Mouse (Mus musculus) spleen, postnatal 10 days (tissue): ENCODE data around the gene Exoc4.

Source experiments
- DNase-seq, 2 experiments: peaks; one replicate each; pipeline ENCODE4 v3.0.0; 2021 to 2022; ENCODE audit warnings: low spot score in 2 of 2

Gene Exoc4

DNA sequence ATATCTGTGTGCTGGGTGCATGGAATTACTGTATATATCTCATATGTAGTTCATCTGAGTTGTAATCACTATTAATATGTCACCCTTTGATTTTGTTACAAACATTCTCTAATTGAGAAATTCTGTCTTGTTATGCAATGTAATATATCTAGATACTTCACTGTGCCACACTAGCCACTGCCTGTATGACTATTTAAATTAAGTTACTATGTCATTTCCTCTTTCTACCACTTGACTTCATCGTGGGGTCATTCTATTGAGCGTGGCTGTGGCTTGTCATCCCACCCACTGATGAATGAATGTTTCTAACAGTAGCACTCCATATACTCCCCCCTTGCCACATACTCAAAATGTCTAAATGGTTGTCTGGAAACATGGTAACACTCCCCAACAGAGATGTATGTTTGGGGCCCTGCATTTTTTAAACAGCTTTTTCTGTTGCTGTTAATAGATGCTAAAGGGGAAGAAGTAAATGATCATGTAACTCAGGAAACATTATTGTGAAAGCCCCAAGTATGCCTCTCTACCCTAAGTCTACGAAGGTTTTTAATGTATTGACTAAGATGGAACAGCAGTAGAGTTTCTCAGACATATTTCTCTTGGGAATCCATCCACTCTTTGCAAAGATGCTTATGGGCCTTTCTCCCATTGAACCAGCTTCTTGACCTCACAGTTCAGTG, 618.2 kb downstream of the Exoc4 start:
- DNase-seq, result no peak

DNA sequence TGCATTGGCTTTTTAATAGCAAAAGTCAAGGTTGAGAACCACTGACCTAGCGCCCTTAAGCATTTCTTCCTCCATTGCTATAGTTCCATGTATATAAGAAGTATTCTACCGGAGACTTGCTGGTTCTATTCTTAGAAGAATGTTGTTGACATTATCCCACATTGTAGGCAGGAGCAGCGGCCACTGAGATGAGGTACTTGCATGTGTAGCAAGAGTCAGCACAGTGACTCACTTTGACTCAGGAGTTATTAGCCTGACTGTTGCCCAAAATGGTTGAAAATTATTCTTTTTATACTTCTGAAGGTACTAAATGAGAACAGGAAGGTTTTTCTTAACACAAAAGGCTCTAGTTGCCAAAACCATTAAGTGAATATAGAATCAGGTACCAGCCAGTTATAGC, 620.4 kb downstream of the Exoc4 start:
- no peak for DNase-seq

DNA sequence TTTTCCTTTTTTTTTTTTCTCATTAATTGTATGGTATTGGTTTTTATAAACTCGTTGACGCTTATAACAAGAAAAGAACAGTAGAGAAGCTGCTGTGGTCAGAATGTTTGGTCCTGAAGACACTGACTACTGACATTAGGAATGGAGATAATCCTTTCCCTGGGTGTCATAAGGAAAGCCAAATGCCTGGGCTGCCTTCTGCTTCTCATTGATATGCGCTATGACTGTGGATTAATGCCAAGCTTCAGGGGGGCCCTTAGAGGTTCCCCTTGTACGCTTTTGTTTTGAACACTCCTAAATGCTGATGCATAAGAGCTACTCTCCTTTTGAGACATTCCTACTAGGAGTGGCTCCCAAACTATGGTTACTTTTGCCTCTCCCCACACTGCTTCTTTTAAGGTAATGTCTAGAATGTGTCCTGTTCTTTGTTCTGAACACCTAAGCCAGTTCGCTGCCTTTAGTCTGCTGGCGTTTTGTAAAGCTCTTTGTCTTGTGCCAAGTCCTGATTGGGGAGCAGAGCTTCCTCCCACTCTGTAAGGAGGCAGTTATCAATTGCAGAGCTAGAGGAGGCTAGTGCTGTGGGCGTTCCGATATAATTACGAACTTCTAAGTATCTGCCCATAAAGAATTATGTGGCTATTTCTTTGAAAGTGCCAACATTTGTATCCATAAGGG, 621.7 kb downstream of the Exoc4 start:
- no peak for DNase-seq

DNA sequence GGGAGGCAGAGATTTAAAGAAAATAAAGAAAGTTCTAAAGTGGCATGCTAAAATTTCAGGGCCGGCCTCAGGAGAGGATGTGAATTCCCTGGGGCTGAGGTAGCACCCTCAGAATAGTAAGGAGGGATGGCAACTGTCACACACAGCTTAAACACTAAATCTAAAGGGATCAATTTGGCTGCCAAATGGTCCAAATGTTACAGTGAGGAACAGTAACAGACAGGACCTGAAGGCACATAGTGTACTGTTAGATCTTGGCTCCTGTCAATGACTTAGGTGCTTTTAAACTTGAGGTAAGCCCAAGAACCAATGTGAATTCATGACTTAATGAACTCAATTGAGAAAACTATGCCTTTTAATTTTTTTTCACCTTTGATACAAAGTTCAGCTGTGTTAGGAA, 622.4 kb downstream of the Exoc4 start:
- no peak for DNase-seq

DNA sequence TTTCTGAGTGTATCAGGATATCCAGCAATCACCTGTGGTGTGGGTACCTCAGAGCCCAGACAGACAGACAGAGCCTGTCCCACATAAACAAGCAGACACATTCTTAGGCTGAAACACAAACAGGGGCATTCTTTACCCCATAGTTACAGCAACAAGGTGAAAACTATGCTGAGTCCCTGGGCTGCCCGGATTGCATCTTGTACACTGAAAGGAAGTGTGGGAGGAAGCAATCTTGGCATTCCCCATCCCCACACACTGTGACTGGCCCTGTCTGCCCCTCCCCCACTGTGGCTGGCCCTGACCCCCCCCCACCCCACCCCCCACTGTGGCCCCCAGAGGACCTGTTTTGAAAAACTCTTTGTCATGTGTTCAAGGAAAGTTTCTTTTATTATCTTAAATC, 623.3 kb downstream of the Exoc4 start:
- DNase-seq, result no peak

DNA sequence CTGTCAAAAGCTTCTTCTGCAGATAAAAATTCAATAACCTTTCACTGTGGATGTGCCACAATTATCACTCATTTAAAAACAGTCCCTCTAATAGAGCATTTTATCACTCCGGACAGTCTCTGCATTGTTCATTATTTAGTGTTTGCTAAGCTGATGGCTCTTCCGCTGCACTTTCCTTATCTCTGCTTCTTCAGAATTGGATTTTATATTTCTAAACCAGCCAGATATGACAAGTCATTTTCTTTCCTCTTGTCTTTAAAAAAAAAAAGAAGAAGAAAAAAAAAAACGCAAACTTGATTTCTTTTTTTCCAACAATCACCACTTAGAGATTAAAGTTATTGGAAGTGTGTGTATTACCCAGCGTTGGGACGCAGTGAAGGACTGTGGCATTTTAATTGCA, 624.1 kb downstream of the Exoc4 start:
- DNase-seq, result no peak

DNA sequence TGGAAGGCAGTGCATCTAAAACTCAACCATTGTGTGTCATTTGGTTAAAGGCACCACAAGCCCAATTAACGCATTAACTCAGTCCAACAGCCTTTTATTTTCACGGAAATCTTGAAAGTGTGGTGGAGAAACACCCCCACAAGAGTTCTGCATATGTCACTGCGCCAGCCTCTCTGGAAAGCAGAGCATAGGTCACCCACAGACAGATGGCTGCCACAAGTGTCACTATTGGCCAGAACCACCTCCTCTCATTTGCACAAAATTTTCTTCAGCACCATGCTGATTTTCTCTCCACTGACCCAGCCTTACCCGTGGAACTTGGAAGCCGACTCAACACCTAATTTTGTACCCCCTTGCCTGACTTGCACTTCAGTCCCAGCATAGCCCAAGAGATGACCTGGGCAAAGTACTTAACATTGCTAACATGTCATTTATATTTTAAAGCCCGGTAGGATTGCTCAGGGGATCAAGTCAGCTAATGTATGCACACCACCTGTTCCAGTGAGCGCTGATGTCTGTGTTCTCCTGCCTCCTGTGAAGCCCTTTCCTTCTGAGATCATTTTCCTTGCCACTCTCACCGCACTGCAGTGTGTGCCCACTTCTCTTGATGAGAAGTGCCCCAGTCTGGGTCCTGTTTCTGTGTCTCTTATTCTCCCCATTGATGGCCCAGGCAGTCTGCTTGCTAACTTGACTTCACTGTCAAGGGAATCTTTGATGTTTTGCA, 625.6 kb downstream of the Exoc4 start:
- DNase-seq, result no peak

DNA sequence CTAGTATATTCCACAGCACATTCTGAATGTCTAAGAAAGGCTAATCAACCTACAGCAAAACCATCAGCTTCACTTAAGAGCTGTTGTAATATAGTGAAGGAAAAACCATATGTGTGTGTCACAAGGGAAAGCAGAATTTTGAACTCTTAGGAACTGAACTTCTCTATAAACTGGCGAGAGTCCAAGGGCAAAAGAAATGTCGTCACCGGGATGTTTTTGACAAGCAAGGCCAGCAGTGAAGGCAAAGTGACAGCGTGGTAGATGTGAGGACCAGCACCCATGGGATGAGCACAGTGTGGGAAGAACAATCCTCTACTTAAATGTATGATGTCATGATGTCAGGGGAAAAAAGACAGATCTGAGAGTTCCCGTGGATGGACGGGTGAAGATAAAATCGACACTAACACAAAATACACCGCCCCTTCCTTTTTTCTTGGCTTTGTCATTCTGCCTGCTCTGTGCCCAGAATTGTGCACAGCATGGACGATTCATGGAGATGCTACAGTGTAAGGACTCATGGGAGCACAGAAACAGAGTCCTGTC, 635.3 kb downstream of the Exoc4 start:
- DNase-seq, result no peak

DNA sequence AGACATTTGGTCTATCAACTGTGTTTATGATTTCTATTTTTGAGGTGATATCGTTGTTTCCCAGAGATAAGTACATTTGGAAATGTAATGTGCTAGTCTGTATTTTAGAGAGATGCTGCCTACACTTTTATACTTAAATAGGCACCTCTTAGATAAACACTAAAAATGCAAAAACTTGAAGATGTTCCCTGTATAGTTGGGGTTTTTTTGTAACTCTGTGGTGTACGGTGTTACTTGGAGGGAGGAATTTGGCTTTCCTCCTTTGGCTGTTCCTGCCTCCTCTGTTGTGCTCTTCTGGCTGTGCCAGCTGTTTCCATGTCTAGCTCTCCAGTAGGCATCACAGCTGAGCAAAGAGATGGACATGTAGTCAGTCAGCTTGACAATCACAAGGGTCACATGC, 638.1 kb downstream of the Exoc4 start:
- no peak for DNase-seq

DNA sequence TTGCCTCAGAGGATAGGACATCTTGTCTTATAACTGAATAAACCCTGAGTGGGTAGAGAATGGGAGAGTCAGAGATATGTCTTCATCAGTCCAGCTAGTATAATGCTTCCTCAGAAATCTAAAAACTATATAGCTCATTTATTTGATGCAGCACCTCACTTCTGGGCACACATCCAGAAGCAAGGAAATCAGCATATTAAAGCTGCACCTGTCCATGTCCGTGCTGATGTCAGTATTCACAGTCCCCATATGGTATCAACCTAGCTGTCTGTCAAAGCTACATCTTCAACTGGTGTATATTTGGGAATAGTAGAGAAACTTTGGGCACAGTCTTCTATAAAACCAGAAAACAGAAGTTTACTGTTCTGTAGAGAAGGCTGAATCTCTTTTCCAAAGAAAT, 642.0 kb downstream of the Exoc4 start:
- DNase-seq, result no peak

DNA sequence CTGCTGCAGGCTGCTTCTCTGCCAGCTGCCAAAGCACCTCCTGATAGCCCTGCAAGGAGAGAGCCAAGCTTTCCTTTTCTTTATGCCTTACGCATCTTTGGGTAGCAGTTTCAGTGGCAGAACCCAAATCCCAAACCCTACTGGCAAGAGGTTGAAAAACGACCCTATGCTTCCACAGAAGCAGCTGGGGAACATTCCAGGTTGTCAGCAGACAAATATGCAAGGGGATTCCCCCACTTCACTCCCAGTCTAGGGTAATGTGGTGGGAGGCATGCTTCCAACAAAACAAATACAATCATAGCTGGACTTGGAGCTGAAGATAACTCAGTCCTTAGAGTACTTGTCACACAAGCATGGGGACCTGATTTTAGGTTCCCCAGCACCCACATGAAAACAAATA, 643.3 kb downstream of the Exoc4 start:
- no peak for DNase-seq

DNA sequence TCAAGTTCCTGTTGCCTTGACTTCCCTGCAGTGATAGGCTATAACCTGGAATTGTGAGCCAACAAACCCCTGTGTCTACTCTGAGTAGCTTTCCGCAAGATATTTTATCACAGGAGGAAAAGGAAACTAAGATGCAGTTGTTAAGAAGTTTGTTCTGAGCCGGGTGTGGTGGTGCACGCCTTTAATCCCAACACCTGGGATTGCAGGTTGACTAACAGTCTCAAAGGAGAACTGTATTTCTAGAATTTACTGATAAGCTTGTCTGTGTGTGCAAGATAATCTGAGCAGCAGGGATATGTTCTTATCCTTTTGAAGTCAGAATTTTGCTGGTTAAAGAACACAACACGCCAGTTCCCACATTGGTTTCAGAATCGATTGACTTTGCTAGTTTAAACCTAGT, 651.1 kb downstream of the Exoc4 start:
- DNase-seq, result no peak

DNA sequence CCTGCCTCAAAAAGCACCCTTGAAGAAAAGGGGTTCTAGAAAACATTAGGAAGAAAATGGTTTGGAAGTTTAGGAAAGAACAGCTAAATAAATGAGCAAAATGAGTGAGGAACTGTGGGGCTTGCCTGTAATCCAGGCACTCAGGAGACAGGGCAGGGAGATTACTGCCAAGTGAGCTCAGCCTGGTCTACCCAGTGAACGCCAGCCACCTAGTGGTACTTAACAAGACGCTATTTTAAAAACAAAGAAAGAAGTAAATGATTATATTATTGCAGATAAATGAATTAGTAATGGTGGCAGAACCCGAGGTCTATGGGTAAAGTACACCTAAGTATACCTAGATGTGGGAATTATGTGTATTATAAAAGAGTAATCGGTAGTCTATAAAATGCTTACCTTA, 651.7 kb downstream of the Exoc4 start:
- DNase-seq, result no peak

DNA sequence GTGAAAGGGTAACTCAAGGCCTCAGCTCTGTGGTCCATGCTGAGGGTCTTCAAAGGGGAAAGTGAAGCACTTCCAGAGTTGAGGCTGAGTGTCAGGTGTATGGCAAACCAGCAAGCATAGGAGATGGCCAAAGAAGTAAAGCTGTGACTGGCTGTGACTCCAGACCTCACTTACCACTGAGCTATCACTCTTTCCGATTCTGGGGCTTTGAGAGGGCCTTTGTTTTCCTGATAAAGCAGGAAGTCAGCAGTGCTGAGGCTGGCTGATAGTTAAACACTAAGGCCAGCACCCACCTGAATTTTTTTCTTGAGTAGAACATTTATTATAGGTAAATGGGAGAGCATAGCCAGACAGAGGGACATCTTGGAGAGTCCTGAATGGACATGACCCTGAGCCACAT, 656.2 kb downstream of the Exoc4 start:
- no peak for DNase-seq

DNA sequence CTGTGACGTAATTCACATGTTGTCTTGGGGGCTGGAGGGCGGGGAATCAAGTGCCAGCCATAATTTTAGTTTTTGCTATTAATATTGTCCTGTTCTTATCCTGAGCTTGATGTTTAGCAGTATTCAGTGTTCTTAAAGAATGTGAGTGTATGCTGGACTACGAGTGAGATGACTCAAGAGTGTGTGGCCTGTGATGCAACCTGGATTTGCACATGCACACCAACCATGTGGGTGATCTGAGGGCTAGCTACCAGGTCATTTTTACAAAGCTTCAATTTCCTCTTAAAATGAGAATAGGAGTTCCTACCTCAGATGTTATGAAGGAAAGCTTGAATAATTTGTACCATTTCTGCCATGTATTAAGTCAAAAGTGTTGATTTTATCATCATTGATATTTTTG, 661.8 kb downstream of the Exoc4 start:
- no peak for DNase-seq

DNA sequence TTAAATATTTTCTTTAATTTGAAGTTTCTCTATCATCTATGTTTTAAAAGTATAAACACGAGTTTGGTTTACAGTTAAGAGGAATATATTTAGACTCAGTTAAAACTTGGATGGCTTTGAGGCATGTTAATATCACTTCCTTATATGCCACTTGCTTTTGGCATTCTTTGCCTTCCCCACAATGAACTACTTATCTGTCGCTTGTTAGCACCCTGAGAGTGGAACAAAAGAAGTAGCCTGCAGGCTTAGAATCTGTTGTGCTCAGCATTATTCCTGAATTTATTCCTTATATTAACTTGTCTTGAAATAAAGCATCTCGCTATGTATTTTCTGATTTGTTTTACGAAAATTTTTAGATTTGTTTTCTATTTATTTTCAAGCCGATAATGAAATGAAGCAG, 664.2 kb downstream of the Exoc4 start:
- no peak for DNase-seq

DNA sequence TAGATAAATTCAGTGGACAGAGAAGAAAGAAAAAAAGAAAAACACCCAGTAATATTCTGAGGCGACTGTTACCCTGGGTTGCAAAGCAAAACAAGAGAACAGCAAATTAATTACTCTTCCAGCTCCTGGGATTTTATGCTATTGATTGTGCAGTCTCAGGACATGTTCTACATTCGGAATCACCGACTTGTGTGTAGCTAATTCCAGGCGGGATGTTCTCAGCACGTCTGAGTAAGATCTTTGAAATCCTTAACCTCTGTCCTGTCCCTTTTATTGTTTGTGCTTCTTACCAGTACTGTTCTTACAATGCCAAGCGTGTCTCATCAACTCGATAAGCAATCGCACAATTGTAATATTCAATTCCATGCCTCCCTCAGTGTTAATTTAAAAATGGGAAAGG, 664.6 kb downstream of the Exoc4 start:
- no peak for DNase-seq

DNA sequence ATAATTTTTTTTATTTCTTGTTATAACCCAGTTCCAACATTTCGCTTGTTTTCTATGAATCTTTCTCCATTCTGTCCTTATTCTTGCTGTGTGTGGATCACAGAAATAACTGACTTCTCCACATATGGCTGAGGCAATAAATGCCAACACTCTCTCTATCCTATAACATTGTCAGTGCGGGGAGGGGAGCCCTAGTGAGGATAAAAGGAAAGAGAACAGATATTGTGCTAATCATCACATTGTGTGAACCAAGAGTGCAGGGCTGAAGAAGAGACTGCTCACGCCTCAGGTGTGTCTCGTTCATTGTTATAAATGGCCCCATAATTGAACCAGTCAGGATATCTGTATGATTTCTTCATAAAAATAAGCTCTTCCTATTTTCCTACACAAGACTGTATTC, 665.1 kb downstream of the Exoc4 start:
- DNase-seq, result no peak

DNA sequence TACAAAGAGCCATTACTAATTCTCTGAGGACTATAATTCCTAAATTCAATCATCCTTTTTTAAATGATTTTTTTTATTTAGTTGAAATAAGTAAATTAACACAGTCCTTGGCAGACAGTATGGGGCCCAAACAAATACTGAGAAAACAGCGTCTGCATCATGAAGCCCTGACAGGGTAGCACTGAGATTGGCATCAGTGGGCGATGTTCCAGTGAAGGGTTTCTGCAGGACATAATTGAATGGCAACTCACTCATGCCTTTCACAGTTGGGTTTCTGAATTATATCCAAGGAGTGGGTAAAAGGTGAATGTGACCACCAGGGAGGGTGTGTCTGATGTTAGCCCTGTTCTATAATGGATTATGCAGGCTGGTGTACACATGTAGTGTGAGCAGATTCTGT, 674.7 kb downstream of the Exoc4 start:
- DNase-seq, result no peak

DNA sequence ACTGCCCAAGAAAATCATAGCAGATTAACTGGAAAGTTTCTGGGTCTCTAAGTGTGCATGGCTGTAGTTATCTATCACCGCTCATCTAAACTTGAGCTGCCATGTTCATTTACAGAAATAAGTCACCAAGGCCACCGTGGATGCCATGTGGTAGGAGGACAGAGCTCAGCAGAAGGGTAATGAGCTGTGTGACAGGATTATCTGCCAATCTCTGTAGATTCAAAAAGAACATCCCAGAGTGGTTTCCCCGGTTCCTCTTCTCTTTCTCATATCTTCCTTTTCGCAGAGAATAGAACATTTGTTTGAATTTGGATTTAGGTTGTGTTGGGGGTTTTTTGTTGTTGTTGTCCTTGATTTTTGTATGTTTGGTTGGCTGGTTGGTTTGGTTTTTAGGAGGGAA, 676.0 kb downstream of the Exoc4 start:
- no peak for DNase-seq

DNA sequence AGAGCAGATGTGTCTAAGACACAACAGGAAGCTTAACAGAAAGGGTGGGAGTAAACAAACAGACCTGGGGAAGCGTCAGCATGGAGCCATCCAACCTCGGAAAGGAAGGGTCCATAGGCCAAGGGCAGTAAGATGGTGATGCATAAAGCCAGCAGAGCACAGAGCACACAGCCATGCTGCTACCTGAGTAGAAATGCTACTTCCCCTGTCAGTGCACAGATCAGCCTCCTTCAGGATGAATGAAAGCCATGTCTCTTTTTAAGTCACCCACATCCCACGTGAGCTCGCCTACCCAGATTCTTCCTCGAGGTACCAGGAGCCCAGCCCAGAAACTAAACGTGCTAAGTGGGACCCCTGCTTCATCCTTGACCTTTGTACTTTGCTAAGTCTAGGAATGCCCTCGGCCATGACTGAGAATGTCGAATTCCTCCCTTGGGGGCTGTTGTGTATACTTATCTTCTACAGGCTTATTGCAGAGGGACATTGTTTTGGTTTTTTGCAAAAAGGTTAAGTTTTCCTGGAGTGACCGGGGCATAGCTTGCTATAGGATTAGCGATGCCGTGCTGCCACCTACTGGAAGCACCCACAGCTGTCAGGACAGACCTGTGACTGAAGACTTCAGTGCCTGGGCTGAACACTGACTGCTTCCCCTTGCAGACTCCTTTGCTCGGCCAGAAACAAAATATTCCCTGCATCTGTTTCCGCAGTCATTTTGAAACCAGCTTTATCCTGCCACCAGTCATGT, 680.6 kb downstream of the Exoc4 start:
- DNase-seq, result peak; percentile 18 to 78
